Mouse (Mus musculus) monocyte, adult 2 months (primary cell): Measurements from ENCODE around the gene Zcchc24.

ENCODE experiments used
- DNase-seq, 2 experiments: peaks; one replicate each; pipeline ENCODE4 v3.0.0; 2022; ENCODE audit warnings: low spot score in 2 of 2, low read depth in 1 of 2

The Zcchc24 gene

DNA sequence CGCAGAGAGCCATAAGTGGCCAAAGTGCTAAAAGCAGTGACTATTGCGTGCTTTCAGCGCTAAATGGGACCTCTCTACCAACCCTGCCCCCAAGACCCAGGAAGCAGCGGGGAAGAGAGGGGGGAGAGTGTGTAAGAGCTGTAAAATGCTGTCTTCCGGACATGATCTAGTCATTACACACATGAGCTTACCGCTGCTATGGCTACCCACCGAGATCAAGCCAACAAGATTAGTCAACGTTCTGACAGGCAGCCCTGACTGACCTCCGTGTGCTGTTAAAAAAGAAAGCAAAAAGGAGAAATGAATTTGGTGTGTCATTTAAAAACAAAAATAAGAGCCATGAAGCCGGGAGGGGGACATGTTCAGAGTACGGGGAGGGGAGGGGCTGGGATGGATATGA is 11.8 kb upstream of the Zcchc24 start:
- no peak for DNase-seq

DNA sequence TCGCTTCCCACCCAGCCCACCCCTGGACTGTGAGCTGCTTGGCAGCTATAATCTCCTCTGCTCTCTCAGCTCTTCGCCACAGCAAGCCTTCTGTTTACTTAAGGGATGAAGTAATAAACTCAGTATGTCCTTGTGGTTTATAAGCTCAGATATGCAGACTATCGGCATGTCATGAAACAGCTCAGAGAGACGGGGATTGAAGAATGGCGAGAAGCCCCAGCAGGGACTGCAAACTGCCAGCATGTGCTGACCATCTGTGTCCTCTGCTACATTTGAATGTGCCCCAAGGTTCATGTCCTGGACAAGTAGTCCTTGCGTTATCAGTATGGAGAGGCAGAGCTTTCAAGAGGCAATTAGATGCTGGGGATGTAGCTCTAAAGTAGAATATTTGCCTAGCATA is 7.5 kb upstream of the Zcchc24 start:
- DNase-seq: no peak

DNA sequence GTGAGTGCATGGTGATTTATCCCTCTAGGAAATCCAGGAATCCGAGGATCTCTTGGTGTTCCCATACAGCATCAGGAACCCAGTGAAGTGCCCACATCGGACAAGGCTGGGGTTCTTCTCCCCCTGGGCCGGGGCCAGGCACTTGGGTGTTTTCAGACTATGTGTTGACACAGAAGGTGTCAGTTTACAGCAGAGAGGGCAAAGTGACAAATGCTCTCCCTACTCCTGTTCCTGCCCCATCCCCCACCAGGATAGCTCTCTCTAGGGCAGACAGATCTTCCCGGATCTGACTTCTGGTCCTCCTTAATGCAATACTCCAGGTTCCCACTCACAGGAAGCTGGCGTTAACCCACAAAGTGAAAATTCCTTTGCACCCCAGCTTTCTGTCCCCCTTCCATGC is 5.3 kb upstream of the Zcchc24 start:
- DNase-seq: no peak

DNA sequence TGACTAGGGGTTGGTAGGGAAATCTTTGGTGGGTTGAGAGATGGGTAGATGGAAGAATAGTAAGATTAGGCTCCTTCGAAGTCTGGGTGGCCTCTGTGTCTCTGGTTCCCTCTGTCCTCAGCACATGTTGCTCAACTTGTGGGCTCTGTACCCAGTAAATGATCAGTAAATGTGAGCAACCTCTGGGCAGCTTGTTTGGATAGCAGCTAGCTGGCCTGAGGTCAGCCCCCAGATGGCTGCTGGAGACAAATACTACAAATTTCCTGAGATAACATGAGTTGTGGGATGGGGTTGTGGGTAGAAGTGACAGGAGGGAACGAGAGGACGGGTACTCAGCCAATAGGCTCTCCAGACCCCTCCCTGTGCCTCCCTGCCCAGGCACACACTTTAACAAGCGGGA is 4.2 kb upstream of the Zcchc24 start:
- DNase-seq: no peak

DNA sequence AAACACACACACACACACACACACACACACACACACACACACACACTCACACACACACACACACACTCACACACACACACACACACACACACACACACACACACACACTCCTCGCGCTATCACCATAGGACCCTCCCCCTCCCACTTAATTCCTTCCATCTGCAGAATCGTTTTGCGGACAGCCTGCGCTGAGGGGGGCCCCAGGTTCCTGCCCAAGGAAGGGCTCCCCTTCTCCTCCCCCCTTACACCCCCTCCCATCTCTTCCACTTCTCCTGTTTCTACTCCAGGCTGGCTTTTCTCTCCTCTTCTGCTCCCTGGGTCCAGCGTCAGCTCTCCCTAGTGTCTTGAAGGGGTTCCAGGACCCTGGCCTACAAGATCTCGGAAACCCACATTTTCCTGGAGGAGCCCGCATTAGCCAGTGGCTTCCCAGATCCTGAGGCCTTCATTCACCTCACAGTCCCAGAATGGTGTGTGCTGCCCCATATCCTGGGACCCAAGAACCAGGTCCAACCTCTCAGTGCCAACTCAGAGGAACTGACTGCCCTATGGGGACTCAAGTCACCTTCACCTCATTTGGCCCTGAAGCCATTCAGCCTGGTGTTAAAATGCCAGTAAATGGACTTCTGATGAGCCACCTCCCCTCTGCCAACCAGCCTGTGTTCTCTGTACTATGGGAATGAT is 927 bp upstream of the Zcchc24 start:
- DNase-seq: no peak

DNA sequence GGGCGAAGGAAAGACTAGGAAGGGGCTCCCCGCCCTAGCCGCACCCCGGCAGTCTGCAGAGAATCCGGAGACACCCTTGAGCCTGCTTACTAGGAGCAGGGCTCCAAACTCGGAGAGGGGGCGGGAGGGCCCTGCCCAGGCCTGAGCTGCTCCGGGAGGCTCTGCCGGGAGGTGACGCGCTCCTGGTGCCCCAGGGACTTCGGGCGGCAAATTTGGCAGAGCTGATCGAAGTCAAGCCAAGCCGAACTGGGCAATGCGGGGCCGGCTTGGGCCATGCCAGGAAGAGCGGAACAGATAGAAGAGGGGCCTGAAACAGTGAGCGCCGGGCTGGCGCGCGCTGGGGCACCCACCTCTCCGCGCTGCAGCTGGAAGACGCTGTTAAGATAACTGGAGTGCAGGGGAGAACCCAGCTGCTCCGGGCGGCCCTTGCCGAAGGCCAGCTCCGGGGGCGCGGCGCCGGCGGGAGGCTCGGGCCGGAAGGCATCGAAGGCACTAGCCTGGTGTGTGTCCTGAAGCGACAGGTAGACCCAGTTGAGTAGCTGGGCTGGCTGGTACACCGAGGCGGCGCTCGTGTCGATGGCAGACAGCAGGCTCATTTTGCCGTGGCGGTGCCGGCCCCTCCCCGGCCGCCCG is 462 bp downstream of the Zcchc24 start:
- no peak for DNase-seq

- DNase-seq: no peak
Observed at GRCm38 (mm10) chr14:25767725-25768203, 1.1 kb downstream of the Zcchc24 start.

- no peak for DNase-seq
Observed at GRCm38 (mm10) chr14:25766441-25766840, 2.4 kb downstream of the Zcchc24 start.

DNA sequence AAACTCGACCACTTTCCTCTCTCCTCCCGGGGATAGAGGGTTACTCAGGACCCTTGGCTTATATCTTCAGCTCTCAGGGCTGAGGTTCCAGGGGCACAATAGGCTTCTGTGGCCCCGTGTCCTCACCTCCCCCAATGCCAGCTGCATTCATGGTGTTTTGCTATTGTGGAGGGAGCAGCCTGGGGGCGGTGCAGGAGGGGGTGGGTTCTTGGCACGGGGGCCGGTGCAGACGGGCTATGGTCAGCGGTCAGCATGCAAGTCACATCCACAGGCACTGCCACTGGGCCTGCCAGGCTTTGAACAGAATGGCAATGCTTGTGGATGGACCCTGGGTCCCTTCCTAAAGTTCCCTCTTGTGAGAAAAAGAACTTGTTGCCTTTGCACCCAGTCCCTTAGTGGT is 2.9 kb downstream of the Zcchc24 start:
- no peak for DNase-seq

- DNase-seq: no peak
Observed at GRCm38 (mm10) chr14:25765146-25765545, 3.7 kb downstream of the Zcchc24 start.

GRCm38 (mm10) chr14:25761184-25761583 is 7.7 kb downstream of the Zcchc24 start:
- DNase-seq: no peak

GRCm38 (mm10) chr14:25759981-25760537 is 8.8 kb downstream of the Zcchc24 start:
- no peak for DNase-seq

DNA sequence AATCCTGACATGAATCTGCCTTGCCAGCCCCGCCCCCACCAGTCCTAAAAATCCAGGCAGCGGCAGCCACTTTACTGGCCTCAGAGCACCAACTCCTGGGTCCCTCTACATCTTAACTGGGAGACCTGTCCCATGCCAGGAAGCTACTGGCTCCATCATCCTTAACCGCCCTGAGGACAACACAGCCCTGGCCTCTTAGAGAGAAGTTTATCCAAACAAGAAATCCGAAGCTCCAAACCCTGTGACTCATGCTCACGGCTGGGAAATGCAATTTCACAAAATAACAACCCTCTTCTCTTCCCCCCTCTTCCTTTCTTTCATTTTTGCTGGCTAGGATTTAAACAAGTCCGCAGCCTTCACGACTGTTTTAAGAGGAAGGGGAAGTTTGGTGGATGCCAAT is 9.3 kb downstream of the Zcchc24 start:
- DNase-seq: no peak

DNA sequence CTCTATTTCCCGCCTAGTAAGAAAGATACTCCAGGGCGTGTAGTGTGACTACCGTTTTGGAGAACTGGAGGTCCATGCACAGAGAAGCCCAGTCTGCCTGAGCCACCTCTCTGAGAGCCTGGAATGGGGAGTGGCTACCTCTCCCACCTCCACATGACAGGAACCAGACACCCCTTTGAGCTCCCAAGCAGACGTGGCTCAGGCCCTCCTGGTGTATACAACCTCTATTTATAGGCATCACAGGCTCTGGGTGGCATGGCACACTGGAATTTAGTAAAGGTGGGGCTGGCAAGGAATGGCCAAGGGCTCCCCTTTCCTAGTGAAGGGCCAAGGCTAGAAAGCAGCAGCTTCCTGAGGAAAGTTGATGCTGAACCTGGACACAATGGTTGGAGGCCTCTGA is 10.9 kb downstream of the Zcchc24 start:
- DNase-seq: no peak

GRCm38 (mm10) chr14:25756385-25756990 is 12.4 kb downstream of the Zcchc24 start:
- no peak for DNase-seq

DNA sequence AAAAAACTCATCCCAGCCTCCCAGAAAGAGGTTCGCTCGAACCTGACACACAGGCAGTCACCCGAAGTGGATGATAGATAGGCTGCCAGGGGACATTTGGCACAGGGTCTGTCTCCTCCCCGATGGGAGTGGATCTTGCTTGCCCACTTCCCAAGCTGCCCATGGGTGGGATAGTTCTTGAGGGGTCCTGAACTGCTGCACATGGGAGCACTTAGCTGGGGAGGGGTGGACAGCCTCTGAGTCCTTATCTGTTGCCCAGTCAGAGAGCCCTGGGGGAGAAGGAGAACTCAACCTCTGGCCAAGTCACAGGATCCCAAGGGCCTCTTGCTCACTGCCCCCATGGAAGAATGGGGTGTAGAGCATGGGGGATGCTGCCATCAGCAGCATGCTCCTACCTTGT is 13.3 kb downstream of the Zcchc24 start:
- no peak for DNase-seq

- no peak for DNase-seq
Observed at GRCm38 (mm10) chr14:25754531-25755484, 14.0 kb downstream of the Zcchc24 start.

GRCm38 (mm10) chr14:25753021-25753420 is 15.8 kb downstream of the Zcchc24 start:
- no peak for DNase-seq

GRCm38 (mm10) chr14:25751067-25751466 is 17.8 kb downstream of the Zcchc24 start:
- no peak for DNase-seq

DNA sequence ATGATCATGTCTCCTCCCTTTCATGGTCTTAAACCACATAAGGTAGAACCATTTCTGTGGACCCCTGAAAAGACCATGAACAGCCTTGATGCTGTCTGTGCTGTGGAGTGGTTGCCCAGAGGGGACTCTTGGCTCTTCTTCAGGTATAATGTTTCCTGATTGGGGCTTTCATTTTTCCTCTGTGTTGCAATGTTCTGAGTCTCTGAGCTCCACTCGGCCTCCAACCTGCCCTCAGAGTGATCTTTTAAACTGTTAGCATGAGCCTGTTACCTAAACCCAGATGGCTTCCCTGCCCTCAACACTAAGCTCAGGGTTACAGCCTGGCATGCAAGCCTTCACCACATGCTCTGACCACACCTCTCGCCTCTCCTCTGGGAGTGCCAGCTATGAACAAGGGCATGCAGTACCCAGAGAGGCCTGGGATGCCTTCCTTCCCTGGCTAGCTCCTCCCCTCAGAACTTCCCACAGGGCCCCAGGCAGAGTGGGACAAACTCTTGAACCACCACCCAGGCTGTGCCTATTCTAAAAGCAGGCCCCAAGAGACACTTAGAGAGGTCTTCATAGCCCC is 18.3 kb downstream of the Zcchc24 start:
- DNase-seq: no peak
